Mouse (Mus musculus) hindbrain, embryonic 12.5 days (tissue): ENCODE measurements around the gene Cngb1. TPM values are rescaled to one million over a fixed set of nuclear protein-coding genes. Genes with fewer than 3 reads are reported as not detected.

Experiments used
- ATAC-seq: fragments of 200-750 bp; cut with Nextera tagmentation; 2 replicates; pipeline ENCODE4 v1.8.0; 2017; ENCODE audit warnings: moderate TSS enrichment; ENCODE audit not compliant: low FRiP score
- H3K27ac ChIP-seq: fragments of 300-500 bp; sonication (generic); 2 replicates; pipeline ENCODE4 v1.5.1; 2016; ENCODE audit warnings: mild to moderate bottlenecking
- H3K27me3 ChIP-seq: fragments of 300-500 bp; sonication (generic); 2 replicates; pipeline ENCODE4 v1.6.1; 2016; ENCODE audit warnings: mild to moderate bottlenecking
- H3K36me3 ChIP-seq: fragments of 300-500 bp; sonication (generic); 2 replicates; pipeline ENCODE4 v1.6.1; 2016; ENCODE audit warnings: mild to moderate bottlenecking
- H3K4me1 ChIP-seq: fragments of 300-500 bp; sonication (generic); 2 replicates; pipeline ENCODE4 v1.6.1; 2016
- H3K4me2 ChIP-seq: fragments of 300-500 bp; sonication (generic); replicated peaks from 2 replicates; pipeline ENCODE4 v1.6.1; 2016; ENCODE audit warnings: mild to moderate bottlenecking
- H3K4me3 ChIP-seq: fragments of 300-500 bp; sonication (generic); 2 replicates; pipeline ENCODE4 v1.5.1; 2016; ENCODE audit warnings: mild to moderate bottlenecking
- H3K9ac ChIP-seq: fragments of 300-500 bp; sonication (generic); 2 replicates; pipeline ENCODE4 v1.6.1; 2016; ENCODE audit warnings: mild to moderate bottlenecking, moderate library complexity
- H3K9me3 ChIP-seq: fragments of 300-500 bp; sonication (generic); replicated peaks from 2 replicates; pipeline ENCODE4 v1.6.1; 2016; ENCODE audit warnings: mild to moderate bottlenecking
- WGBS: fragments of 180-500 bp; shearing (Covaris S2); methylation state at CpG from one replicate; pipeline ENCODE4 v1.1.7; 2016; 5-methylcytosine and 5-hydroxymethylcytosine counted together
- polyA plus RNA-seq: library from polyadenylated mRNA; unstranded; fragments of >200 nt; fragmentation: Nextera tagmentation; extraction: Ambion mirVana; gene quantifications from 2 replicates; pipeline ENCODE4 v1.2.1, GENCODE M21; 2016

Gene Cngb1
- polyA plus RNA-seq, 1 experiment from 2014 or later = 1.1 TPM

DNA sequence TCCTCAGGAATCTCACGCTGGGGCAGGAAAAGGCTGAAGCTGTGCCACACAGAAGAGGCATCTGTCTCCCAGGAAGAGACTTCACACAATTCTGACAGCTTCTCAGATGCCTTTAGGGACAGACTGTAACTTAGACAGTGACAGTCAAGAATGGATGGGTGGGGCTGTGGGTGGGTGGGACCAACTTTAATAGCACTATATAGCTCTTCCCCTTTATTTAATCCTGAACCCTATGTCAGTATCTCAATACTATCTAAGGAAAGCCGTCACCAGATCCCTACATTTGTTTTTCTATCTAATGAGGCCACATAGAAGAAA lies 79.3 kb downstream of the Cngb1 start:
- H3K9ac ChIP-seq = no peak overlapping the region
- H3K4me1 ChIP-seq = no peaks in the 10 kb centered on the region
- 44% methylated on average over 2 of the region's 2 CpGs for WGBS
- no peak for ATAC-seq
- H3K4me3 ChIP-seq = no peak overlapping the region
- H3K36me3 ChIP-seq = no peaks in the 10 kb centered on the region
- no peak overlapping the region for H3K27ac ChIP-seq
- H3K4me2 ChIP-seq = no peak overlapping the region
- H3K9me3 ChIP-seq = no peaks in the 10 kb centered on the region
- no peaks in the 10 kb centered on the region for H3K27me3 ChIP-seq

DNA sequence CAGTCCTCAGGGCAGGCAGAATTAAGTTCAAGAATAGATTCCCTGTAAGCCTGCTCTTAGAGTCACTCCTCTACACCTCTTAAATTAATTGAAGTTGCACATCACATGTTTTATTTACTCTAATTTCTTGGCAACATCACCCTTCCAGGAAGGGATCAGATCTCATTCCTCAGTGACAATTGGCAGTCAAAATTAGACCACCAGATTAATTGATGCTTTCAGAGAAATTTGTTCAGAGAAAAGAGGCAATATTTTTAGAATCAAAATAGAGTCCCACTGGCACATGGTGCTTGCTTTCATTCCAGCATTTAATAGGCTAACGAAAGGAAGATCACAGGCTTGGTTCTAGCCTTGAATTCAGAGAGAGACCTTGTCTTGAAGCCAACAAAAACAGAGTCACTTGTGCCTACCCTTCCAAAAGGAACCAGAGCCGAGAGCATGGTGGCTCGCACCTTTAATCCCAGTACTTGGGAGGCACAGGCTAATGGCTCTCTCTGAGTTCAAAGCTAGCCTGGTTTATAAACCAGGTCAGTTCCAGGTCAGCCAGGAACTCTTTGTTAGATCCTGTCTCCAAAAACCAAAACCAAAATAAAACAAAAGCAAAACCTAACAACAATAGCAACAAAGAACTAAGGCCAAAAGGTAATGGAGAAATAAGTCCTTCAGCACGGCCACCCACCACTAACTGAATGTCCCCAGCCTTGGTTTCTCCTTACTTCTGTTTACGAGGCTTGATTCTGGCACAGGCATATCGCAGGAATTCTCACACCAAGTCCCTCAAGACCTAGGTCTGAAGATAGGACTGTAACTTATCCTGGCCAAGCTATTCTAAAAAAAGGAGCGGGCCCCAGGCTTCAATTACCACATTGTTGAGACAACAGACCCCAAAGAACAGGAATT lies 79.9 kb downstream of the Cngb1 start:
- Histone ChIP-seq H3K4me3 (no peak overlapping the region), H3K27ac (no peak overlapping the region), H3K9ac (no peak overlapping the region), H3K4me2 (no peak overlapping the region), H3K36me3 (no peaks in the 10 kb centered on the region), H3K27me3 (no peaks in the 10 kb centered on the region), H3K4me1 (no peaks in the 10 kb centered on the region), H3K9me3 (no peaks in the 10 kb centered on the region)
- ATAC-seq = no peak
- 64% methylated on average over 7 of the region's 7 CpGs for WGBS

DNA sequence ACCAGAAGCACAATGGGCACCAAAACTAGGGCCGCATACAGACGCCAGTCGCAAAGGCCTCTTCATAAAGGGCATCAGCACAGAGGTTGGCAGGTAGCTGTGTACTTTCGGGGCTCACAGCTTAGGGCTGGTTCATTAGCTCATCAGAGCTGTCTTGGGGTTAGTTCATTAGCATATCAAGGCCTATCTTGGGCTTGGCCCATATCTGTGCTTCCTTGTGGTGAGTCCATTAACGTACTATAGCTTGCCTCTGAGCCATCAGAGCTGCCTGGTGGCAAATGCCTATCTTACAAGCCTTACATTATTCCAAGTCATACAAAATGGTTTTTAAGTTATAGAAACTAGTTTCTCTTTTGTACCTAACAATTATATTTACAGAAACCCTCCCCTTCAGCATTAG lies 82.4 kb downstream of the Cngb1 start:
- WGBS = 87% methylated on average over 5 of the region's 5 CpGs
- Histone ChIP-seq H3K9me3 (no peaks in the 10 kb centered on the region), H3K27me3 (no peaks in the 10 kb centered on the region), H3K36me3 (no peaks in the 10 kb centered on the region), H3K9ac (no peak overlapping the region), H3K4me3 (no peak overlapping the region), H3K4me2 (no peak overlapping the region), H3K27ac (no peak overlapping the region), H3K4me1 (no peaks in the 10 kb centered on the region; the same call in 1 of the 2 replicates)
- no peak for ATAC-seq

DNA sequence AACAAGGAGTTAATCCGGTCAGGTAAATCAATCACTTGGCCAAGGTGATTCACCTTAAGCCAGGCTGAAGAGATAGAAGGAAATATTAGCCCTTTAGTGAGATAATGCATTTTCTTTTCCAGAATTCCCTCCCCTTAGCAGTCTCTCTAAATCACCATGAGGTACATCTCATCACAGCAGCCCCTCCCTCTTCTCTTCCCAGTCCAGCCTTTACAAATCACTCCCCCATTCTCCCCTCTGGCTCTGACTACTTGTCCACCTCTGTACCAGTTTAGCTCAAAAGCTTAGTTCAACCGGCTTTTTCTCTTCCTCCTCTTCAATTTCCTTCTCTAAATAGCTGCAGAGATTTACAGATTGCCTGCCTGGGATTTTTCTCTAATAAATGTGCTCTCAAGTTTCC lies 85.3 kb downstream of the Cngb1 start:
- WGBS = 58% methylated on average over 2 of the region's 2 CpGs
- no peak overlapping the region for H3K9ac ChIP-seq
- no peak for ATAC-seq

DNA sequence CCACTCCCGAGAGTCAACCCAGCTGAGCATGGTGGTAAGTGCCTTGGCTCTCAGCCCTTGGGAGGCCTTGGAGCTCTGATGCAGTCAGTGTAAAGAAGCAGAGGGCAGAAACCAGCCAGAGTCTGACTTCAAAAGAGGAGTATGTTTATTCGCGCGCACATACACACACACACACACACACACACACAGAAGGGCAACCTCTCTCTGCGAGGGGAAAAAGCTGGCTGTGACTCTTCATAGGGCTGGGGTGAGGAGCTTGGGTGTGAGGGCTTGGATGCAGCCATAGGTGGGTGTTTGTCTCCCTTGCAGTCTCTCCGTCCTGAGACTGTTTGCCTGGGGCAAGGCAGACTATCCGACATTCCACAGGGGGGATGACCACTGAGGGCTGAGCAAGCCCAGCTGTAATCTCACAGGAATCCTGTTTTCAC lies 85.8 kb downstream of the Cngb1 start:
- Histone ChIP-seq H3K9me3 (no peaks in the 10 kb centered on the region), H3K4me3 (no peak overlapping the region), H3K27ac (no peak overlapping the region), H3K27me3 (no peaks in the 10 kb centered on the region), H3K4me2 (no peak overlapping the region), H3K4me1 (no peaks in the 10 kb centered on the region; the same call in 1 of the 2 replicates), H3K9ac (no peak overlapping the region), H3K36me3 (no peaks in the 10 kb centered on the region)
- ATAC-seq = no peak
- 62% methylated on average over 7 of the region's 7 CpGs for WGBS

More for the DNA sequence above, 85.3 kb downstream of the Cngb1 start:
- Histone ChIP-seq H3K4me1 (no peaks in the 10 kb centered on the region; the same call in 1 of the 2 replicates), H3K9me3 (no peaks in the 10 kb centered on the region), H3K4me3 (no peak overlapping the region), H3K36me3 (no peaks in the 10 kb centered on the region), H3K4me2 (no peak overlapping the region), H3K27me3 (no peaks in the 10 kb centered on the region), H3K27ac (no peak overlapping the region)

DNA sequence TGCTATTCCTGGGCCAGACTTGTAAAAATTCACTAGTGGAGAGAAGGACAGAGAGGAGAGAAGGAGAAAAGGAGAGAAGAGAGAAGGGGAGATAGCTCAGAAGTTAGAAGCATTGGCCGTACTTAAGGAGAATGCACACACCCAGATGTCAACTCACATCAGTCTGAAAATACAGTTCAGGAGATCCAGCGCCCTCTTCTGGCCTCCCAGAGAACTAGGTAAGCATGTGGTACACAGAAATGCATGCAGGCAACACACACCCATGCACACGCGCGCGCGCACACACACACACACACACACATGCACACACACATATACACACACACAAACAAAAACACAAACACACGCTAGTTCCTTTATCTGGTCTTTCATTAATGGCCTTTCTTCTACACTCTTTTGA lies 86.8 kb downstream of the Cngb1 start:
- no peak for ATAC-seq
- Histone ChIP-seq H3K4me1 (no peaks in the 10 kb centered on the region; the same call in 1 of the 2 replicates), H3K27ac (no peak overlapping the region), H3K4me2 (no peak overlapping the region), H3K27me3 (no peaks in the 10 kb centered on the region), H3K9me3 (no peaks in the 10 kb centered on the region), H3K4me3 (no peak overlapping the region), H3K36me3 (no peaks in the 10 kb centered on the region), H3K9ac (no peak overlapping the region)
- 89% methylated on average over 8 of the region's 8 CpGs for WGBS

DNA sequence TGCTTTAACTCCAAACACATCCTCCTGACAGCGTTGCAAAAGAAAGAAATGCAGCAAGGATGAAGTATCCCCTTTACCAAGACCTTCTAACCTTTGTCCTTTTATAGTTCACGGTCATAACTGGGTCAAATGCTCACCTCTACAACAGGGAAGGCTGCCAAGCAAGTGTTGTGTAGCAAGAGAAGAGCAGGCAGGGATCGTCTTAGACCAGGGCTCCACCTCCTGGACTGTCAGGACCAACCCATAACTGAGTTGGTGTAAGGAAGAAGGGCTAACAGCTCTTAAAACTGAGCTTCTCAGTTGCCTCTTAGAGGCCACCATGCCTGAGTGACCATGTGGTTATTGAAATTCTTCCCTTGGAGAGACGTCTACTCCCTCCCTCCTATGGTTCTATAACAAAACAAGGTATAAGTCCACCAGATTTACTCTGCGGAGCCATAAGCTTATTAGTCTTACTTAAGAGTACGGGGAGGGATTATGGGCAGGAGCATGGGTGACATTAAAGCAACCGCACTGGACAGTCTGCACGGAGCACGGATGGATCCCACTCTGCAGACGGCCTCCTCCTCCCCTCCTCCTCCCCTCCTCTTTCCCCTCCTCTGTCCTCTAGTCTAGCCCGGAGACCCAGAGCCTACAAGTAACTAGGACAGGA lies 90.5 kb downstream of the Cngb1 start:
- Histone ChIP-seq H3K4me1 (no peaks in the 10 kb centered on the region), H3K9ac (no peak overlapping the region), H3K27ac (no peak overlapping the region), H3K27me3 (no peaks in the 10 kb centered on the region), H3K9me3 (no peaks in the 10 kb centered on the region), H3K36me3 (no peaks in the 10 kb centered on the region), H3K4me3 (no peak overlapping the region), H3K4me2 (no peak overlapping the region)
- ATAC-seq = no peak
- WGBS = 78% methylated on average over 11 of the region's 11 CpGs

DNA sequence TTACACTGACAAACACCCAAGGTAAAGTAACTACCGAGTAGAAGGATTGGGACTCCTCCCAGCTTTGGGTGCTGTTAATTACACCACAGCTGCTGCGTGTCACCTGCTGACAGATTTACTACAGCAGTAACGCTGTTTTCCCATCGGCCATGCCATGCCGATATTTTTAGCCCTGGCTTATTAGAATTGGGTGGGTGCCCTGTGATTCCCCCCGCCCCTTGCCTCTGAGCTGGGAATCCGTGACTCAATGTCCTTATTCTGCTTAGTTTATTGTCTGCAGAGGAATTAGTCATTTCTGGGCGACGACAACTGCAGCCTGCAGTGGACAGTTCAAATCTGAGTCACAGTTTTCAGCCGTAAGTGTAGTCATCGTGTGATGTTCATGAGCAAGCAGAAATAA lies 96.5 kb downstream of the Cngb1 start:
- Histone ChIP-seq H3K4me2 (no peak overlapping the region), H3K27me3 (no peaks in the 10 kb centered on the region), H3K36me3 (no peaks in the 10 kb centered on the region), H3K27ac (no peak overlapping the region), H3K4me3 (no peak overlapping the region), H3K9ac (no peak overlapping the region), H3K9me3 (no peaks in the 10 kb centered on the region), H3K4me1 (0 out of 2 replicates have a peak, but pooled peaks cover 5% of the 10 kb centered on the region)
- ATAC-seq = no peak
- WGBS = 63% methylated on average over 11 of the region's 11 CpGs

DNA sequence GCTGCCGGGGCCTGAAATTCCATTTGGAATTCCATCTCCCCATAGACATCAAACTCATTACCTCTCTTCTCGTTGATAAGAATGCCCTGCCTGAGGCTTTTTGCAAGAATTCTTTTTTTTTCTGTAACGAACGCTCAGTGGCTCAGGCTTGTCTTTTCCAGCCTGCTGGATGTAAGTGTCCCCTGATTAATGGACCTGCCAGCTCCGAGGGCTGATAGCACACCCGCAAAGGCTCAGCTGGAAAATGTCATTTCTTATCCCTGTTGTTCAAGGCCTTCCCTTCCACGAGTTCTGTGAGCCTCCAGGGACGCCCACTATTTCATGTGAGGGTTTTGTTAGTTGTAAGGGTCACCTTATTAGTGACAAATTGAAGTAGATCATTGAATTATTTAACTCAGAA lies 100.4 kb downstream of the Cngb1 start:
- Histone ChIP-seq H3K36me3 (no peaks in the 10 kb centered on the region), H3K27me3 (no peaks in the 10 kb centered on the region), H3K27ac (peak overlapping the region; percentile 88), H3K4me2 (no peak overlapping the region), H3K4me1 (peaks cover 8% of the 10 kb centered on the region; the same call in 1 of the 2 replicates), H3K4me3 (no peak overlapping the region), H3K9me3 (no peaks in the 10 kb centered on the region), H3K9ac (no peak overlapping the region)
- ATAC-seq = peak; percentile 84
- WGBS = 24% methylated on average over 8 of the region's 8 CpGs

DNA sequence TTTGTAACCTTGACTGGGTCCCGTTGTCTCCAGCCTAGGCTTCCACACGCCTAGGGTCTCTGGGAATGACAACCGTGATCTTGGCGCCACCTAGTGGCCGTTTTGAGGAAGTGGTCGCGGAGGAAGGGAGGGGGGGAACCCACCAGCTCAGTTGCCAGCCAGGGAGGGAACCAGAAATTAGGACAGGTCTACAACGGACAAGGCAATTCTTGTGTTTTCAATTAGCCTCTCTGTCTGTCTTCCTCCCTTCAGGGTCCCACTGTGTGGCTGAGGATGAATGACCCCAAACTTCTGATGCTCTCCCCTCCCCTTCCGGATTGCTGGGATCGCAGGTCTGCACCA lies 102.4 kb downstream of the Cngb1 start:
- WGBS = 19% methylated on average over 10 of the region's 10 CpGs
- no peaks in the 10 kb centered on the region for H3K9me3 ChIP-seq
- no peak overlapping the region for H3K9ac ChIP-seq
- H3K4me2 ChIP-seq = no peak overlapping the region
- no peaks in the 10 kb centered on the region for H3K36me3 ChIP-seq
- no peak overlapping the region for H3K27ac ChIP-seq
- H3K4me3 ChIP-seq = no peak overlapping the region
- H3K27me3 ChIP-seq = no peaks in the 10 kb centered on the region
- H3K4me1 ChIP-seq = peaks cover 3% of the 10 kb centered on the region; the same call in 1 of the 2 replicates
- ATAC-seq = peak; percentile 47; the same call in 1 of the 2 replicates

DNA sequence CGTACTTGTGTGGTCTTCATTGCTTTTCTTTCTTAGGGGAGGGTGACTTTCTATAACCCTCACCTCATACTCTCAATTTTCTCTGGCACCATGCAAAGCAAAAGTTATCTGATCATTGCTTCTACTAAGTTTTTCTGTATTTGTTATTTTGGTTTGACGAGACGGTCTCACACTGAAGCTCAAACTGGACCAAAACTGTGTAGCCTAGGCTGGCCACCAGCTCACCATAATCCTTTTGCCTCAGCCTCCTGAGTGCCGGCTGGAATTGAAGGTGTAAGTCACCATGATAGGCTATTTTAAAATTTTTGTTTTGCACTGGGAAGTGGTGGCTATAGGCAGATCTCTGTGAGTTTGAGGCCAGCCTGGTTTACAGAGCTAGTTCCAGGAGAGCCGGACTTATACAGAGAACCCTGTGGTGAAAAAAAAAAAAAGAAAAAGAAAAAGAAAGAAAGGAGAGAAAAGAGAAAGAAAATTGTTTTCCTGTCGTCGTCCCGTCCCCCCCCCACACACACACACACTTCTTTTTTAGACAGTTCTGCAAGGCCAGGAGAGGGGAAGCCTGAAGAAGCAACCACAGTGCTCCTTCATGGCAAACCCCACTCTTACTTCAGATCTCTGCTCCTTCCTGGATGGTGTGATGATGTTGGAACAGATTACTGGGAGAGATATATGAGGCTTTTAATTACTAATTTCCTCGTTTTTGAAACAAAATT lies 102.9 kb downstream of the Cngb1 start:
- no peak overlapping the region for H3K9ac ChIP-seq
- H3K27me3 ChIP-seq = no peaks in the 10 kb centered on the region
- no peak overlapping the region for H3K4me2 ChIP-seq
- peaks cover 3% of the 10 kb centered on the region; the same call in 1 of the 2 replicates for H3K4me1 ChIP-seq
- WGBS = 55% methylated on average over 9 of the region's 9 CpGs
- H3K9me3 ChIP-seq = no peaks in the 10 kb centered on the region
- no peak overlapping the region for H3K4me3 ChIP-seq
- no peak for ATAC-seq
- no peaks in the 10 kb centered on the region for H3K36me3 ChIP-seq
- H3K27ac ChIP-seq = no peak overlapping the region

DNA sequence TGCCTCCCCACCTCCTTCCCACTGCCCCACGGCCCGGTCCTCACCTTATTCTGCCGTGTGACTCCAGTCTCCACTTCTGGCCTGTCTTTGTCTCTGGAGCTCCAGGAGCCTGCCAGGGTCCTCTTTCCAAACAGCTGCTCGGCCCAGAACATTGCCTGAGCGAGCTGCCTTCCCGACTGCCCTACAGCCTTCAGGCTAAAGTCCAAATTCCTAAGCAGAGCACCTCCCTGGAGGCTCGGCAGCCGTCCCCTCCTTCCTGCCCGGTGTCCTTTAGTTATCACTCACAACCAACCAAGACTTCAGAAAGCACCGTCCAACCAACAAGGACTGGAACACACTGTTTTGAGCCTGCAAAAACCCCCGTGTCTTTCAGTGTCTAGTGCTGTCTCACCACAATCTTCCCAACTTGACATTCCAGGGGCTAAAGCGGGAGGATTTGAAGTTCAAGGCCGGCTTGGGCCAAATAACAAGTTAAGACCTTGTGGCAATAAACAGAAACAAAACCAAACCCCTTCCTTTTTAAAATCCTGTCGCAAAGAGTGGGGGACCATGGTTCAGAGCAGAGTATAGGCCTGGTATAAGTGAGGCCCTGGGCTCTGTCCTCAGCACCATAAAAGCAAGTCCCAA lies 103.6 kb downstream of the Cngb1 start, which contains the start of gene Kifc3:
Gene Kifc3 (minus strand): TSS at position 164 of the 627 bp plus-strand sequence.
- Histone ChIP-seq H3K9me3 (no peaks in the 10 kb centered on the region), H3K27me3 (no peaks in the 10 kb centered on the region)
- 68% methylated on average over 14 of the region's 14 CpGs for WGBS

More for the DNA sequence above, 103.6 kb downstream of the Cngb1 start, which contains the start of gene Kifc3:
- Histone ChIP-seq H3K4me3 (no peak within 1 kb of the TSS), H3K9ac (no peak within 1 kb of the TSS), H3K27ac (no peak within 1 kb of the TSS), H3K36me3 (no peaks in the 10 kb centered on the region), H3K4me2 (no peak within 1 kb of the TSS), H3K4me1 (peaks cover 3% of the 10 kb centered on the region; the same call in 1 of the 2 replicates)
- no peak for ATAC-seq
